ENCODE assay signal across 8 mouse cellular contexts in genomic region chr3:115642001-115642845, GRCm38 (mm10).
A peak's percentile ranks its signal among the peaks of the same experiment; 100 is the strongest.
DNase-seq lines count a peak whose midpoint lies in the region; ATAC-seq lines count a peak whose summit lies in the region.

No protein-coding gene starts in this region.

- H3K4me1 ChIP-seq in embryonic facial prominence, embryonic 14.5 days (ENCODE audit: control insufficient read depth, insufficient read depth, low read length): peaks cover 7% of the 10 kb centered on the region; the same call in 1 of the 2 replicates
- H3K4me1 ChIP-seq in hindbrain, embryonic 12.5 days: peaks cover 4% of the 10 kb centered on the region
- H3K4me1 ChIP-seq in midbrain, embryonic 16.5 days (ENCODE audit: control insufficient read depth, insufficient read depth, low read length): peaks cover 9% of the 10 kb centered on the region; the same call in 1 of the 2 replicates

- 5% methylated on average over 25 of the region's 26 CpGs for WGBS in embryonic facial prominence, embryonic 14.5 days
- 9% methylated on average over 26 of the region's 26 CpGs for WGBS in hindbrain, embryonic 12.5 days
- 5% methylated on average over 26 of the region's 26 CpGs for WGBS in midbrain, embryonic 16.5 days

- peak overlapping the region; percentile 67 for H3K27ac ChIP-seq in embryonic facial prominence, embryonic 14.5 days (replicated peaks; ENCODE audit: low read depth, low read length)
- peak overlapping the region; percentile 0; the same call in 1 of the 2 replicates for H3K27ac ChIP-seq in hindbrain, embryonic 12.5 days
- H3K27ac ChIP-seq in midbrain, embryonic 16.5 days (ENCODE audit: low read length): peak overlapping the region; percentile 64

- no peaks in the 10 kb centered on the region for H3K27me3 ChIP-seq in embryonic facial prominence, embryonic 14.5 days (replicated peaks; ENCODE audit: control insufficient read depth, insufficient read depth, low read length)
- no peaks in the 10 kb centered on the region for H3K27me3 ChIP-seq in hindbrain, embryonic 12.5 days
- H3K27me3 ChIP-seq in midbrain, embryonic 16.5 days (ENCODE audit: control insufficient read depth, insufficient read depth, low read depth, low read length): no peaks in the 10 kb centered on the region

- no peaks in the 10 kb centered on the region for H3K36me3 ChIP-seq in embryonic facial prominence, embryonic 14.5 days (ENCODE audit: control insufficient read depth, insufficient read depth, low read length)
- no peaks in the 10 kb centered on the region for H3K36me3 ChIP-seq in hindbrain, embryonic 12.5 days
- H3K36me3 ChIP-seq in midbrain, embryonic 16.5 days (ENCODE audit: control insufficient read depth, insufficient read depth, low read length): no peaks in the 10 kb centered on the region

- peak; percentile 21 to 28 for DNase-seq in B cell, adult 2 months
- DNase-seq in MEL-GATA-1-ER (ENCODE audit: extremely low read depth, low read depth) (peak; percentile 83), liver (peak; percentile 48)
- DNase-seq in embryonic facial prominence, embryonic 14.5 days (ENCODE audit: low spot score): peak; percentile 48
- DNase-seq in testis, postnatal 10 days (ENCODE audit: low spot score): peak; percentile 48
- DNase-seq in layer of hippocampus, postnatal 36 days: no peak

- H3K9ac ChIP-seq in embryonic facial prominence, embryonic 14.5 days (ENCODE audit: low read depth, low read length): peak overlapping the region; percentile 60
- peak overlapping the region; percentile 54 for H3K9ac ChIP-seq in hindbrain, embryonic 12.5 days
- H3K9ac ChIP-seq in midbrain, embryonic 16.5 days (ENCODE audit: low read depth, low read length): peak overlapping the region; percentile 60

- peak overlapping the region; percentile 45 for H3K4me3 ChIP-seq in embryonic facial prominence, embryonic 14.5 days (ENCODE audit: low read depth, low read length)
- peak overlapping the region; percentile 41 for H3K4me3 ChIP-seq in hindbrain, embryonic 12.5 days
- peak overlapping the region; percentile 45 for H3K4me3 ChIP-seq in midbrain, embryonic 16.5 days (ENCODE audit: low read depth, low read length)

- H3K9me3 ChIP-seq in embryonic facial prominence, embryonic 14.5 days (ENCODE audit: control insufficient read depth, low read length): no peaks in the 10 kb centered on the region
- no peaks in the 10 kb centered on the region for H3K9me3 ChIP-seq in hindbrain, embryonic 12.5 days (replicated peaks)
- H3K9me3 ChIP-seq in midbrain, embryonic 16.5 days (replicated peaks; ENCODE audit: control insufficient read depth, low read length, poor library complexity, severe bottlenecking): no peaks in the 10 kb centered on the region

- peak overlapping the region; percentile 59 for H3K4me2 ChIP-seq in embryonic facial prominence, embryonic 14.5 days (ENCODE audit: low read depth, low read length)
- H3K4me2 ChIP-seq in hindbrain, embryonic 12.5 days (replicated peaks): peak overlapping the region; percentile 59
- peak overlapping the region; percentile 69 for H3K4me2 ChIP-seq in midbrain, embryonic 16.5 days (ENCODE audit: low read length)

- ATAC-seq in embryonic facial prominence, embryonic 14.5 days (ENCODE audit: low read depth): peak; percentile 81
- peak; percentile 73 for ATAC-seq in hindbrain, embryonic 12.5 days (ENCODE audit: low FRiP score)
- peak; percentile 88 for ATAC-seq in midbrain, embryonic 16.5 days

Comparison
In these comparisons a context has a peak if more than half of its experiments do, and no peak if none do; other contexts are left out.
1. DNase-seq: peak in B cell, adult 2 months (2 of 2), MEL-GATA-1-ER (single experiment), embryonic facial prominence, embryonic 14.5 days (single experiment), liver (single experiment) and testis, postnatal 10 days (single experiment); none in layer of hippocampus, postnatal 36 days (0 of 2).
2. H3K27ac ChIP-seq: peak in every context shown above with its lines; median percentile 67 in embryonic facial prominence, embryonic 14.5 days; 64 in midbrain, embryonic 16.5 days; 0 in hindbrain, embryonic 12.5 days.
3. Peak in every context shown above with its lines, with median percentiles within 50 percentile points of each other: ATAC-seq, H3K4me2 ChIP-seq, H3K4me3 ChIP-seq and H3K9ac ChIP-seq.